Mouse (Mus musculus): Measurements from ENCODE around the gene Defb26. TPM values are rescaled to one million over a fixed set of nuclear protein-coding genes. Genes with fewer than 3 reads are reported as not detected.

Gene Defb26
- total RNA-seq, 2 experiments from 2014 or later: not detected

DNA sequence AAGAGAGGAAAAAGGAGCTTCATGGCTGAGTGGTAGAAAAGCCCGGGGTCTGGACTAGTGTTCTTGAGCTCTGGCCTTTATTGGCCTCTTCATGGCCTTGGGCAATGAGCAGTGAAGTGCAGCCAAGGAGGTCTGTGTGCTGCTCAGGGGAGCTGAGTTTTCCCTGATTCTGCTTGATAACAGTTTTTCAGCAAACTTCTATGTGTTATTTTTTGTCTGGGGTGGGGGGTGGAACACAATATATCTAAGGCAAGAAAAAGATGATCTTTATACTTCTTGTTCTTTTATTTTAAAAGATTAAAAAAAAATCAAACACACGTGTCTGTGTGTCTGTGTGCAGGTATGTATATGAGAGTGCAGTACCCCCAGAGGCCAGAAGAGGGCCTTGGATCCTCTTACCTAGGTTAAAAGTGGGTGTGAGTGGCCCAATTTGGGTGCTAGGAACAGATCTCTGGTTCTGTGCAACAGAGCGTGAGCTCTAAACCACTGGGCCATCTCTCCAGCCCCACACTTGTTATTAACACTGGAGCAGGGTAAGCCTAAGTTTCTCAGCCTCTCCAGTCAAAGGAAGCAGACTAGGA is 46.8 kb downstream of the Defb26 start, which contains the start of gene Defb23:
Gene Defb23, minus strand, starts transcription at position 51 of the 581 bp plus-strand sequence.
- DNase-seq: no peak

GRCm38 (mm10) chr2:152459241-152459640 is 52.3 kb downstream of the Defb26 start:
- no peak for DNase-seq

Other genes starting within 250 kb of the Defb26 start
- 10 to 100 TPM; 27.0 to 28.9 TPM for gene Tbc1d20, start 217.9 kb downstream of the Defb26 start, total RNA-seq (2021)
- gene Rbck1, start 179.0 kb downstream of the Defb26 start, total RNA-seq (2021): 10 to 100 TPM; 26.6 to 32.2 TPM
- 1 to 10 TPM in 1 of 2 experiments, under 1 TPM in 1; 0.74 to 1.8 TPM for gene Trib3, start 167.7 kb downstream of the Defb26 start, total RNA-seq (2021)
- gene Nrsn2, start 135.1 kb downstream of the Defb26 start, total RNA-seq (2021): not detected
- gene Sox12, start 113.6 kb downstream of the Defb26 start, total RNA-seq (2021): 1 to 10 TPM; 1.1 to 1.7 TPM
- gene Zcchc3, start 96.7 kb downstream of the Defb26 start, total RNA-seq (2021): 1 to 10 TPM; 1.6 TPM
- gene 6820408C15Rik, start 96.1 kb downstream of the Defb26 start, total RNA-seq (2021): not detected
- gene Defb23, start 47.1 kb downstream of the Defb26 start, total RNA-seq (2021): not detected
- gene Defb20, start 34.6 kb downstream of the Defb26 start, total RNA-seq (2021): not detected
- not detected for gene Defb22, start 21.6 kb downstream of the Defb26 start, total RNA-seq (2021)
- gene Defb28, start 6.6 kb upstream of the Defb26 start, total RNA-seq (2021): not detected
- not detected for gene Defb29, start 28.4 kb upstream of the Defb26 start, total RNA-seq (2021)
- gene Gm17416, start 57.6 kb upstream of the Defb26 start, total RNA-seq (2021): not detected
- gene Defb21, start 61.1 kb upstream of the Defb26 start, total RNA-seq (2021): not detected
- gene Defb19, start 68.6 kb upstream of the Defb26 start, total RNA-seq (2021): not detected
- not detected for gene Defb45, start 87.7 kb upstream of the Defb26 start, total RNA-seq (2021)
- gene Defb36, start 92.6 kb upstream of the Defb26 start, total RNA-seq (2021): not detected
- not detected for gene Defb25, start 111.4 kb upstream of the Defb26 start, total RNA-seq (2021)
- 1 to 10 TPM; 2.9 to 3.8 TPM for gene Rem1, start 115.3 kb upstream of the Defb26 start, total RNA-seq (2021)
- gene H13, start 157.8 kb upstream of the Defb26 start, total RNA-seq (2021): 10 to 100 TPM; 29.5 to 38.6 TPM
- 10 to 100 TPM; 11.3 to 11.5 TPM for gene Mcts2, start 175.3 kb upstream of the Defb26 start, total RNA-seq (2021)
- 10 to 100 TPM in 1 of 2 experiments, 1 to 10 TPM in 1; 9.7 to 14.0 TPM for gene Id1, start 224.6 kb upstream of the Defb26 start, total RNA-seq (2021)
- gene Cox4i2, start 242.5 kb upstream of the Defb26 start, total RNA-seq (2021): 1 to 10 TPM; 2.2 to 2.7 TPM

Measured in gastrocnemius, postnatal 25 days (tissue).